Mouse (Mus musculus): ENCODE data around the gene Esx1. TPM values are rescaled to one million over a fixed set of nuclear protein-coding genes. Genes with fewer than 3 reads are reported as not detected.

Gene Esx1
- not detected for total RNA-seq (2023)

DNA sequence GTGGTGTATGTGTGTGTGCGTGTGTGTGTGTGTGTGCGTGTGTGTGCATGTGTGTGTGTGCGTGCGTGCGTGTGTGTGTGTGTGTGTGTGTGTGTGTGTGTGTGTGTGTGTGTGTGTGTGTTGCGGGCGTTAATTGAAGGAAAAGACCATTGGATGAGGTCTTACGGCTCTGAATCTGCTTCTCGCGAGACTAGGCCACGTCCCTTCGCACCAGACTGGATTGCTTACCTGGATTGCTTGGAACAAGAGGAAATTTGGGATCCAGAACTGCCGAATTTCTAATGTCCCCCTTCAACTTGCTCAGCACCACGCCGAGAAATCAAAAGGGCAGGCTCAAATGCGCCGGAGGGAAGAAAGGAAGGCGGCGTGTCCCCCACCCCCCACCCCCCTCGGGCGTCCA, at the start of gene Esx1:
TSS of gene Esx1 (minus strand) at position 366 of the 400 bp plus-strand sequence.

Other genes with a start within 250 kb of the Esx1 start
- gene H2bfm, start 194.8 kb downstream of the Esx1 start, total RNA-seq (2023): not detected
- gene Tmsb15b2, start 146.6 kb downstream of the Esx1 start, total RNA-seq (2023): 1 to 10 TPM; 2.6 to 7.0 TPM
- not detected for gene Tmsb15l, start 145.2 kb downstream of the Esx1 start, total RNA-seq (2023)
- gene Tmsb15b1, start 145.2 kb downstream of the Esx1 start, total RNA-seq (2023): 1 to 10 TPM in 1 of 2 experiments, not detected in 1; 3.3 TPM
- under 1 TPM; 0.13 to 0.18 TPM for gene Zcchc18, start 128.9 kb downstream of the Esx1 start, total RNA-seq (2023)
- 10 to 100 TPM in 1 of 2 experiments, 1 to 10 TPM in 1; 2.6 to 11.0 TPM for gene Slc25a53, start 83.8 kb downstream of the Esx1 start, total RNA-seq (2023)
- 1 to 10 TPM; 2.4 to 3.1 TPM for gene Fam199x, start 72.5 kb downstream of the Esx1 start, total RNA-seq (2023)